Mouse (Mus musculus) brain, adult 2 months (tissue): Measurements from ENCODE around the gene Egfl7.

Experiments used
- DNase-seq: peaks from one replicate; pipeline ENCODE4 v3.0.0; 2011; ENCODE audit warnings: low read depth, low spot score

Gene Egfl7

DNA sequence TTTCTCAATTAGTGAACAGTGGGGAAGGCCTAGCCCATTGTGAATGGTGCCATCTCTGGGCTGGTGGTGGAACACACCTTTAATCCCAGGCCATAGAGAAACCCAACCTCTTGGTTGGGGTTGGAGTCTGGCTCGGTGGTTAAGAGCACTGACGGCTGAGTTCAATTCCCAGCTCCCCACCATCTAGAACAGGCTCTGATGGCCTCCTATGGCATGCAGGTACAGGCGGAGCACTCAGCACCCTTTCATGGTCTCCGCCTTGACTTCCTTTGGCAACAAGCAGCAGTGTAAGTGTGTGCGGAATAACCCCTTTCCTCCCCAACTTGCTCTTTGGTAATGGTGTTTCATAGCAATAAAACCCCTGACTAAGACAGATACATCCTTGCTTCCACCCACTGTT, 58.8 kb downstream of the Egfl7 start:
- DNase-seq = no peak

DNA sequence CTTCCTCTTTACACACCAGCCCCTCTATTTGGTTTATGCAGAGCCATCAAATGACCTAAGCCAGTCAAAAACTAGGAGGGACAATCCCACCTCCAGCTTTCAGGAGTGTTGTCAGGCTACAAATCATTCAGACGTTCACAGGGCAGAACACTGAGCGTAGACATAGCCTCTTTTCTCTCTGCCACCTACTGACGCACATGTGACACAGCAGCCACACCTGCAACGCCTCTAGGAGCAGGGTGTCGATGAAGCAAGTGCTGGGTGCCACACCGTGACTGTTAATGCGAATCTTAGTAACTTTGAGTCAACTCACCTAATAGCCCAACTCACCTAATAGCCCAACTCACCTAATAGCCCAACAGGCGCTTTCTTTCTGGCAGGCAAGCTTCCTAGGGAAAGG, 59.3 kb downstream of the Egfl7 start:
- DNase-seq = peak; percentile 65

DNA sequence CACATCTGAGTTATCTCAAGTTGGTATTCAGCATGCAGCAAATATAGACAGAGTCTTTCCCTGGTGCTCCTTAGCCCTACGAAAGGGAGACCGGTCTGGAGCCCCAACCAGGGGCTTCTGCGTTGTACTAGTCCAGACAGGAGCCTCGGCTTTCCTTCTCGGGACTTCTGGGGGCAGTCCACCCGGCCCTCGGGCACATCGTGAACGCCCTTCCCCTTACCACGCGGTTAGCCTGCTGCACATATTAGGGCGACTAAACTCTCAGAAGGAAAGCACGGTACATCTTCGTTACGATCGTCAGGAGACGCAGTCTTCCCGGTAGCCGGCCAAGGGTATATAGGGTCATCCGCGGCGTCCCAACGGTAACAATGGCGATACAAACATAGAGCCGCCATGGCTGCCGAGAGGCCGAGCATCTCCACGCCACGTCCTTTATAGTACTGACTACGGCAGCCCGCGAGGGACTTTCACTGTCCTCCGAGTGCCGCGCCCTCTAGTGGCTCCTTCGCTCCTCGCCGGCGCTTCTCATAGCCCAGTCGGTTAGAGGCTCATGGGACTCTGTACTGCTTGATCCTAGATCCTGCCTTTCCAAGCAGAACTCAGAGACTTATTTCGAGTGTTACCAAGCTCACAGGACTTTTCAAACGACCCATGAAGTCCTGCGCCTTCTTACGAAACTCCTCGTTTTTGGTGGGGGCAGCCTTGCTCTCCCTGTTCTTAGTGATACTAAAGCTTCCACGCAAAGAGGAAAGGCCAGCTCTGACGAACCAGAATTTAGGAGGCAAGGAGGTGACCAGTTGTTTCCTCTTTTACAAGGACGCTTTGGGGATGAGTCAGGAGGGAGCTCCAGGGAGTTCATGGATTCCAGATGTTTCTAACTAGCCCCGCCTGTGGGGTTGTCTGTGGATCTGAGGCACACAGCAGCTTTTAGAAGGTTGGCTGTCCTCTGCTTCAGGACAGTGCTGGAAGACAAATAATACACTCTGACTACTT, 60.3 kb downstream of the Egfl7 start:
- DNase-seq = peak; percentile 98

DNA sequence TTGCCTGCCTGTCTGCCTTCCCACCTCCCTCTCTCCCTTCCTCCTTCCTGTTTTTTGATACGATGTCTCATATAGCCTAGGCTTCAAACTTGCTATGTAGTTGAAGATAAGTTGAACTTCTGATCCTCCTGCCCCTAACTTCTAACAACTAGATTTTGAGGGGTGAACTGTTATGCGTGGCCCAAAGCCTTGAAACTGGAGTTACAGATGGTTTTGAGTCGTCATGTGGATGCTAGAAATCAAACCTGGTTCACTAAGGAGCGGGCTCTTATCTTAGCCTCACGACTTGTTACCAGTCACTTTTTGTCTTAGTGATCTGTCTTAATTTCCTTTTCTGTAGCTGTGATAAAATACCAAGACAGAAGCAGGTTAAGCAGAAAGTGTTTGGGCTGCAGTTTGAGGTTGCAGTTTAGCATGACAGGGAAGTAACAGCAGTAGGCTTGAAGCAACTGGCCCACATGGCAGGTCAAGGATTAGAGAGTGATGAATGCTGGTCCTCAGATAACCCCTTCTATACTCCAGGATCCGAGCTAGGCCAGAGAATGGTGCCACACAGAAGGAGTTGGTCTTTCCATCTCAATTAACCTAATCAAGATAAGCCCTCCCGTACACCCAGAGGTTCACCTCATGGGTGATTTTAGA, 61.3 kb downstream of the Egfl7 start:
- no peak for DNase-seq
